Comparison of ENCODE assay signal across 8 mouse cellular contexts in genomic region chr4:140987476-140987875, GRCm38 (mm10). TPM values are rescaled to one million over a fixed set of nuclear protein-coding genes. Genes with fewer than 3 reads are reported as not detected.
DNase-seq lines count a peak whose midpoint lies in the region; ATAC-seq and TF ChIP-seq lines count a peak whose summit lies in the region.

No protein-coding gene starts in this region.

- 15% methylated on average over 7 of the region's 7 CpGs for WGBS in kidney, postnatal 0 days
- 2% methylated on average over 7 of the region's 7 CpGs for WGBS in bone marrow, adult 2 months
- 22% methylated on average over 7 of the region's 7 CpGs for WGBS in hindbrain, embryonic 14.5 days
- 42% methylated on average over 7 of the region's 7 CpGs for WGBS in midbrain, embryonic 11.5 days

- no peak for TF ChIP-seq CTCF in kidney, postnatal 0 days (IDR thresholded peaks at IDR 0.05; ENCODE audit: low read depth)
- no peak for TF ChIP-seq CTCF in bone marrow, adult 2 months (IDR thresholded peaks at IDR 0.05; ENCODE audit: control insufficient read depth, insufficient read depth, low read length)

- peaks cover 6% of the 10 kb centered on the region; the same call in 1 of the 2 replicates for H3K36me3 ChIP-seq in kidney, postnatal 0 days (ENCODE audit: insufficient read depth, low read length)
- peaks cover 9% of the 10 kb centered on the region for H3K36me3 ChIP-seq in hindbrain, embryonic 14.5 days (replicated peaks; ENCODE audit: control insufficient read depth, insufficient read depth)
- H3K36me3 ChIP-seq in midbrain, embryonic 11.5 days (ENCODE audit: control insufficient read depth, insufficient read depth, low read length) = no peaks in the 10 kb centered on the region

- peak overlapping the region; percentile 83 for H3K4me3 ChIP-seq in kidney, postnatal 0 days (replicated peaks; ENCODE audit: low read depth, low read length)
- H3K4me3 ChIP-seq in bone marrow, adult 2 months (replicated peaks; ENCODE audit: control insufficient read depth, low read depth, low read length) = peak overlapping the region; percentile 87
- H3K4me3 ChIP-seq in hindbrain, embryonic 14.5 days (replicated peaks; ENCODE audit: low read length) = peak overlapping the region; percentile 86
- peak overlapping the region; percentile 87 for H3K4me3 ChIP-seq in midbrain, embryonic 11.5 days (ENCODE audit: low read depth, low read length)

- 0 out of 2 replicates have a peak, but pooled peaks cover 10% of the 10 kb centered on the region for H3K4me1 ChIP-seq in kidney, postnatal 0 days (replicated peaks; ENCODE audit: insufficient read depth, low read length)
- H3K4me1 ChIP-seq in bone marrow, adult 2 months (ENCODE audit: control insufficient read depth, insufficient read depth, low read length) = peaks cover 6% of the 10 kb centered on the region
- peaks cover 32% of the 10 kb centered on the region for H3K4me1 ChIP-seq in hindbrain, embryonic 14.5 days (replicated peaks; ENCODE audit: control insufficient read depth, insufficient read depth, low read length)
- H3K4me1 ChIP-seq in midbrain, embryonic 11.5 days (ENCODE audit: control insufficient read depth, insufficient read depth, low read length) = peaks cover 5% of the 10 kb centered on the region

- intact Hi-C loops in left cerebral cortex, postnatal 25 days (cut with DNase I) = no loop called here

- ATAC-seq in kidney, postnatal 0 days (replicated peaks; ENCODE audit: low FRiP score, low read depth) = no peak
- no peak for ATAC-seq in hindbrain, embryonic 14.5 days (ENCODE audit: low FRiP score)
- ATAC-seq in midbrain, embryonic 11.5 days (ENCODE audit: low FRiP score) = no peak

- peak overlapping the region; percentile 75 for H3K9ac ChIP-seq in kidney, postnatal 0 days (ENCODE audit: low read depth, low read length)
- H3K9ac ChIP-seq in hindbrain, embryonic 14.5 days = peak overlapping the region; percentile 91
- peak overlapping the region; percentile 92 for H3K9ac ChIP-seq in midbrain, embryonic 11.5 days (ENCODE audit: low read length)

- H3K27ac ChIP-seq in kidney, postnatal 0 days = no peak overlapping the region
- peak overlapping the region; percentile 68 for H3K27ac ChIP-seq in bone marrow, adult 2 months (ENCODE audit: control insufficient read depth, insufficient read depth, low read depth, low read length, poor library complexity)
- peak overlapping the region; percentile 88 for H3K27ac ChIP-seq in hindbrain, embryonic 14.5 days
- no peak overlapping the region for H3K27ac ChIP-seq in midbrain, embryonic 11.5 days (ENCODE audit: low read depth, low read length)

- H3K4me2 ChIP-seq in kidney, postnatal 0 days (ENCODE audit: low read length) = peak overlapping the region; percentile 79
- H3K4me2 ChIP-seq in hindbrain, embryonic 14.5 days (replicated peaks) = peak overlapping the region; percentile 75
- H3K4me2 ChIP-seq in midbrain, embryonic 11.5 days = peak overlapping the region; percentile 84

- H3K9me3 ChIP-seq in kidney, postnatal 0 days (replicated peaks; ENCODE audit: low read length) = no peaks in the 10 kb centered on the region
- H3K9me3 ChIP-seq in hindbrain, embryonic 14.5 days (ENCODE audit: control insufficient read depth, low read length) = no peaks in the 10 kb centered on the region
- no peaks in the 10 kb centered on the region for H3K9me3 ChIP-seq in midbrain, embryonic 11.5 days (ENCODE audit: control insufficient read depth, low read length)

- no peak for TF ChIP-seq POLR2A in bone marrow, adult 2 months (IDR thresholded peaks at IDR 0.05; ENCODE audit: borderline replicate concordance, control insufficient read depth, low read depth, low read length)

- DNase-seq in kidney, postnatal 0 days (ENCODE audit: low spot score) = no peak
- no peak for DNase-seq in kidney, adult 8-10 months
- no peak for DNase-seq in hindbrain, embryonic 14.5 days (ENCODE audit: low spot score)
- no peak for DNase-seq in midbrain, embryonic 11.5 days (ENCODE audit: low spot score, missing footprints)
- no peak for DNase-seq in right cerebral cortex, postnatal 25 days
- DNase-seq in left cerebral cortex, postnatal 25 days (ENCODE audit: low spot score in 2 of 2) = no peak
- DNase-seq in right cerebral cortex, adult 2 months (ENCODE audit: low spot score in 2 of 2) = no peak

- no peaks in the 10 kb centered on the region for H3K27me3 ChIP-seq in kidney, postnatal 0 days (ENCODE audit: insufficient read depth, low read length)
- no peaks in the 10 kb centered on the region for H3K27me3 ChIP-seq in hindbrain, embryonic 14.5 days (ENCODE audit: control insufficient read depth, insufficient read depth, low read length)
- H3K27me3 ChIP-seq in midbrain, embryonic 11.5 days (ENCODE audit: control insufficient read depth, insufficient read depth, low read length) = no peaks in the 10 kb centered on the region

RNA-seq across cellular contexts. Expression of gene Atp13a2, which starts 0.8 kb away (rescaled TPM):
- 30.6 and 31.9 TPM in 2 replicates for polyA plus RNA-seq in kidney, postnatal 0 days (2015; fragmentation: Nextera tagmentation; extraction: Ambion mirVana)
- polyA plus RNA-seq in bone marrow, adult 2 months (2011; ENCODE audit: insufficient read depth, insufficient read length, low replicate concordance, missing spikeins) = 28.4 and 46.7 TPM in 2 replicates
- 176 and 178 TPM in 2 replicates for polyA plus RNA-seq in hindbrain, embryonic 14.5 days (2014; fragmentation: Nextera tagmentation; extraction: Ambion mirVana)
- 28.5 and 33.4 TPM in 2 replicates for polyA plus RNA-seq in midbrain, embryonic 11.5 days (2014; fragmentation: Nextera tagmentation; extraction: Ambion mirVana)
- total RNA-seq in left cerebral cortex, postnatal 25 days (2021) = 100 to 1,000 TPM; 162 to 171 TPM

RNA-seq across cellular contexts. Expression of gene Mfap2, which starts 22.7 kb away (rescaled TPM):
- 330 and 339 TPM in 2 replicates for polyA plus RNA-seq in kidney, postnatal 0 days (2015; fragmentation: Nextera tagmentation; extraction: Ambion mirVana)
- 1.9 and 4.0 TPM in 2 replicates for polyA plus RNA-seq in bone marrow, adult 2 months (2011; ENCODE audit: insufficient read depth, insufficient read length, low replicate concordance, missing spikeins)
- 164 and 190 TPM in 2 replicates for polyA plus RNA-seq in hindbrain, embryonic 14.5 days (2014; fragmentation: Nextera tagmentation; extraction: Ambion mirVana)
- polyA plus RNA-seq in midbrain, embryonic 11.5 days (2014; fragmentation: Nextera tagmentation; extraction: Ambion mirVana) = 250 and 254 TPM in 2 replicates
- total RNA-seq in left cerebral cortex, postnatal 25 days (2021) = 1 to 10 TPM; 4.4 to 4.5 TPM

RNA-seq across cellular contexts. Expression of gene Sdhb, which starts 26.5 kb away (rescaled TPM):
- polyA plus RNA-seq in kidney, postnatal 0 days (2015; fragmentation: Nextera tagmentation; extraction: Ambion mirVana) = 660 and 674 TPM in 2 replicates
- 33.6 and 65.3 TPM in 2 replicates for polyA plus RNA-seq in bone marrow, adult 2 months (2011; ENCODE audit: insufficient read depth, insufficient read length, low replicate concordance, missing spikeins)
- 482 and 502 TPM in 2 replicates for polyA plus RNA-seq in hindbrain, embryonic 14.5 days (2014; fragmentation: Nextera tagmentation; extraction: Ambion mirVana)
- polyA plus RNA-seq in midbrain, embryonic 11.5 days (2014; fragmentation: Nextera tagmentation; extraction: Ambion mirVana) = 411 and 422 TPM in 2 replicates
- total RNA-seq in left cerebral cortex, postnatal 25 days (2021) = 100 to 1,000 TPM; 187 to 191 TPM

Comparison
In these comparisons a context has a peak if more than half of its experiments do, and no peak if none do; other contexts are left out.
1. H3K27ac ChIP-seq: peak in bone marrow, adult 2 months (single experiment) and hindbrain, embryonic 14.5 days (single experiment); none in kidney, postnatal 0 days (single experiment) and midbrain, embryonic 11.5 days (single experiment).
2. RNA of gene Mfap2, which starts 22.7 kb away (polyA plus RNA-seq): 330 to 339 TPM in kidney, postnatal 0 days, 250 to 254 TPM in midbrain, embryonic 11.5 days and 164 to 190 TPM in hindbrain, embryonic 14.5 days; 1.9 to 4.0 TPM in bone marrow, adult 2 months; every median in the first group is over 10 times any median in the second.
3. Peak in every context shown above with its lines, with median percentiles within 50 percentile points of each other: H3K4me2 ChIP-seq, H3K4me3 ChIP-seq and H3K9ac ChIP-seq.